Mouse (Mus musculus) spleen, adult 2 months (tissue): ENCODE measurements at regions not wholly inside any gene's neighbourhood (a gene's known extent, or its start where the extent isn't known, plus 50 kb on each side); places are given as distances from the start of the nearest gene placed in this dataset.

Source experiments
- CTCF ChIP-seq: fragments of 200-500 bp; IDR thresholded peaks from 2 replicates; pipeline ENCODE4 v1.5.1; 2011; ENCODE audit warnings: mild to moderate bottlenecking, inconsistent platforms; ENCODE audit not compliant: insufficient read depth, insufficient read length, insufficient replicate concordance; ENCODE audit errors: extremely low read depth
- POLR2A ChIP-seq: fragments of 200-500 bp; IDR thresholded peaks from 2 replicates; pipeline ENCODE4 v1.6.1; 2011; ENCODE audit warnings: low read depth, low read length, inconsistent platforms

DNA sequence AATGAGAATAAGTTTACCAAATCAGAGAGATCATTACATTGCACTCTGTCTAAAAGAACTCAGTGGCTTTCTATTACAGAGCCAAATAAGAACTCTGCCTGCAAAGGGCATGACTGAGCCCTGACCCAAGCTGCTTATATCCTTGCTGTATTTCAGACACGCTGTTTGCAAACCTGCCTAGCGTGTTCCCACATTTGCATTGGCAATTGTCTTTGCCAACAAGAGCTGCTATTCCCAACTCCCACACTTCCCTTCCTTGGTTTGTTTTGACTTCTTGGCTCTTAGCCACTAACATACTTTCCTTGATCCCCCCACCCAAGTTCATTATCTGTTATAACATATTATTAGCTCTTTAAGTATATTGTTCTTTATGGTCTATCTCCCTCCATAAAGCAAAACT is 791.1 kb upstream of the A1bg start:
- TF ChIP-seq CTCF = no peak
- no peak for TF ChIP-seq POLR2A
